Mouse (Mus musculus) brown adipose tissue, adult 24 weeks (tissue): ENCODE results near the gene Eif2s3x. TPM values are rescaled to one million over a fixed set of nuclear protein-coding genes. Genes with fewer than 3 reads are reported as not detected.
"Not testable (repeated sequence)": the region's sequence is repeated elsewhere in the genome, so short reads cannot be mapped to it uniquely, and the experiment has no call there.

Experiments
- H3K27ac ChIP-seq: fragments of 200-500 bp; replicated peaks from 2 replicates; pipeline ENCODE4 v1.5.1; 2012; ENCODE audit warnings: low read depth, mild to moderate bottlenecking, low read length
- H3K4me1 ChIP-seq: fragments of 200-500 bp; 2 replicates; pipeline ENCODE4 v1.6.1; 2012; ENCODE audit warnings: low read length, mixed read lengths; ENCODE audit not compliant: control insufficient read depth, insufficient read depth, insufficient read length
- H3K4me3 ChIP-seq: fragments of 200-500 bp; 2 replicates; pipeline ENCODE4 v1.5.1; 2012; ENCODE audit warnings: low read depth, mild to moderate bottlenecking, low read length, moderate library complexity; ENCODE audit not compliant: insufficient read depth
- polyA plus RNA-seq: library from polyadenylated mRNA; stranded (reverse); fragments of >200 nt; gene quantifications from 2 replicates; pipeline ENCODE4 v1.2.4, GENCODE M21; 2012; ENCODE audit not compliant: missing spikeins, insufficient read depth, insufficient read length

Gene Eif2s3x
- 81.5 and 82.8 TPM in 2 replicates for polyA plus RNA-seq

DNA sequence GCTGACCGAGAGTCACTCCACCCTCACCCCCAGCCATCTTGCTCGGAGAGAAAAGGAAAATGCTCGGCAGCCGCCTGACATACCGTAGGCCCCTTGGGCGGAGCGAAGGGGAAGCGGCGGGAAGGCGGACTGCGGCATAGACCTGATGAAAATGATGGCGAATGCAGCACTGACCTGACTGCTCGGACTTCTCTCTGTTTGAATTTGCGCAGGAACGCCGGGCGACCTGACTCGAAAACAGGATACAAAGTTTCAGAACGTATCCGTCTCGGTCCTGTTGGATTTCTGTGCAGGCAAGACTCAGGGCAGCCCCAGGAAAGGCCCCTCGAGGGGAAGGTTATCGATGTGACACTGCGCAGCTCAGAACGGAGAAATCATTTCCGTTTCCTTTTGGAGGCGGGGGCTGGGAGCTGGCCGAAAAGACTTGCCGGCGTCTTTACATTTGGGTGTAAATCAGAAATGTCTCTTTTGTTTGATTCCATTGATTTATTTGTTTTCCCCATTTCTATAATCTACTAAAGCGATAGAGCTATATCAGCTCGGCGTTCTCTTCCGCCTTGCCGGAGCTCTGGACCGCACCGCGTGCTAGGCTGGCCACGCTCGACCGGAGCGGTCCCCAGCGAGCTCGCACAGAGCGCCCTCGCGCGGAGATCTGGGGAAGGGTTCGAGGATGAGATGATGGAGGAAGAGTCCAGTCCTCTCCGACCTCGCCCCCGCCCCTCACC is at the start of gene Eif2s3x:
Eif2s3x (minus strand) TSS at position 266 of the 725 bp plus-strand sequence.
- peak within 1 kb of the TSS; percentile 98 for H3K27ac ChIP-seq
- no peaks in the 10 kb centered on the region for H3K4me1 ChIP-seq
- H3K4me3 ChIP-seq, result peak within 1 kb of the TSS; percentile 98

DNA sequence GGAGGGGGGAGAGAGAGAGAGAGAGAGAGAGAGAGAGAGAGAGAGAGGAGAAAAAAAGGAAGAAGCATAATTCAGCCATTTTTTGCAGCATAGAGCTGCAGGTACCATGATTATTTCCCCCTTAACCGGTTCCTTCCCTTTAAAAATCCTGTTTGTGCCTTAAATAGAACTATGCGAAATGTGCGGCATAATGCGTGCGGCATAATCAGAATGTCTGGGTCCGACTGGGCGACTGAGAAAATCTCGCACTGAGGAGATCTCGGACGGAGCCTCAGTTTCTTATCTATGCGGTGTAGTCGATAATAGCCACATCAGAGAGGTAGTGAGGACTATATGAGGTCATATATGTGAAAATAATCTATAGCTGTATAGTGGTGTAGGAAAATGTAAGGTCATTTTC is 22.9 kb upstream of the Eif2s3x start:
- peak overlapping the region; percentile 96 for H3K4me3 ChIP-seq
- no peaks in the 10 kb centered on the region for H3K4me1 ChIP-seq
- H3K27ac ChIP-seq, result no peak overlapping the region

DNA sequence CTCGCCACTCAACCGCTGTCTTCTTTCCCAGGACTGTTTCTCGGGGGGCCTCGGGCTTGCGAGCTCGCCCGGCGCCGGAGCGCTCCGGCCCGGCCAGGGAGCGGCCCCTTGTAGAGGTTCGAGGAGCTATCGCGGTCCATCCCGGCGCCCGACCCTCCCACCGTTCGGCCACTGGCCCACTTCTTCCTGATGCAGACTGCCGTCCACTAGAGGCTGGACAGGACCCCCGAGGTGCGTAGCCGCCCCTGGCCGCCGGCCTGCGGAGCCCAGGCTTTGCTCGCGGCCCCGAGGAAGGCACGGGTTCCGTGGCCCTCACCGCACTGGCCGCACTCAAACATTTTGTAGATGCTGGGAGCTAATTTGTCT is 22.5 kb upstream of the Eif2s3x start:
- H3K4me3 ChIP-seq, result peak overlapping the region; percentile 96
- no peaks in the 10 kb centered on the region for H3K4me1 ChIP-seq
- H3K27ac ChIP-seq, result peak overlapping the region; percentile 60; the same call in 1 of the 2 replicates

DNA sequence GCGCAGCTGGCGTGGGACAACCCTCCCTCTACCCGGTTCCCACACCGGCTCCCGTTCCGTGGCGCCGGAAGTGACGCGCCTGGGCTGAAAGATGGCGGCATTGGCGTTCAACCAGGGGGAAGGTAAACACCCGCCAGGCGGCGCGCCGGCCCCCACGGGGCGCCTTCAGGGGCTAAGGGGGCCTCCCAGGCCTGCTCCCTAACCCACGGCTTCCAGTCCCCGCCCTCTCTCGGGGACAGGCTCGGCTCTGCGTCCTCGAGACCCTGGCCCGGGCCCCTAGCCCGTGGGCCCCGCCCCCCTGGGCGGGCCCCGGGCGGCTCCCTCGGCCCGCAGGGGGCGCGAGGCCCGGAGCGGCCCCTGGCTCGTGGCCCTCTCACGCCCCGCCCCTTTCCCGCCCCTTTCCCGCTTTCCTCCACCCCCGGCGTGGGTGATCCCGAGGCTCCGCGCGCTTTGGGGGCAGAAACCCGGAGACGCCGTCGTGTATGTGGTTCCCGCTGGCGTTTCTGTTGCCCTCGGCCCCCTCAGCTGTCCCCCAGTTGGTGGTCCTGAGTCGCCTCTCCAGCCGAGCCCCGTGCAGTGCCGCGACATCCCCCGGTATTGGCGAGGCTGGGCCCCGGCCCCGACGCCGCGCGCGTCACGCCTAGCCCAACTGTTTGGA is 22.0 kb upstream of the Eif2s3x start, which contains the start of gene Klhl15:
Klhl15 (plus strand) TSS at position 68 of the 658 bp plus-strand sequence.
- Histone ChIP-seq H3K27ac (peak within 1 kb of the TSS; percentile 95), H3K4me3 (peak within 1 kb of the TSS; percentile 96), H3K4me1 (no peaks in the 10 kb centered on the region)

DNA sequence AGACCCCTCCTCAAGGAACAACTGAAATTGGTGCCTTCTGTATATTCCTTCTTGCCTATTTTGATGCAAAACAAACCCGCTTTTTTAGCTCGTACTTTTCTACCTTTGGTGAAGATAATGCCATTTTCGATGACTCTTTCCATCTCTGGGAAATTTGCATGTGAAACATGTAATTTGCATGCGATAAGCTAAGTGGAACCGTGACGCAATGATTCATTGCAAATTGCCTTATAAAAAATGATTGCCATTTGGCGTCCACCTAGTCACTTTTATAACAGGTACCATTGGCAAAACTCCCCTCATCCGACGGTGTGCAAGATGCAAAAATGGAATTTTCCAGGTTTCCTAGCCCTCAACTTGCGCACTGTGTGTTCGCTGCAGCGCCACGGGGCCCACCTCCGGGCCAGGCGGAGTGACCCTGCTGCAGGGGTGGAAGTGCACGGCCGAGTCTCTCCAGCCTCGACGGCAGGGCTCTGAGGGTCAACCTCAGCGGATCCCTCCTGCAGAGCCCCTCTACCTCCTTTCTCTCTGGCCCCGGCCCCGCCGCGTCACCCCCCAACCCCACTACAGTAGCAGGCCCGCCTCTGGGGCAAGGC is 21.4 kb upstream of the Eif2s3x start:
- no peaks in the 10 kb centered on the region for H3K4me1 ChIP-seq
- H3K27ac ChIP-seq, result no peak overlapping the region
- H3K4me3 ChIP-seq, result peak overlapping the region; percentile 88

DNA sequence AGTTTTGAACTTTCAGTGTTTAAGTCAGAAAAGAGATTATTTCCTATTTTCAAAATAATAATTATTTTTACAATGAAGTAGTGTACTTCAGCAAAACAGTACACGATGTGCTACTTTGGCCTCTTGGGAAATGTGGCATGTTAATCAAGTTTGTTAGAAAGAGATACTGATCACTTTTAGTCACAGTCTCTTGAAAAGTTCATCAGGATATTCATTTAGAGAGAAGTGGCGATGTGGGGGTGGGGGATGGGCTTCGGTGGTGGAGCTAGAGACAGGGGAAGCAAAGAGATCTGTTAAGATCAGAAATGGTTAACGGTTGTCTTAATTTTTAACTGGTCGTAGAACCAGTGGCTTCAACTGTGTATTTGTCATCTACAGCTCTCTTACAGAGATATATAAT is 20.8 kb upstream of the Eif2s3x start:
- no peak overlapping the region; the same call in 1 of the 2 replicates for H3K4me3 ChIP-seq
- H3K4me1 ChIP-seq, result no peaks in the 10 kb centered on the region
- H3K27ac ChIP-seq, result no peak overlapping the region

DNA sequence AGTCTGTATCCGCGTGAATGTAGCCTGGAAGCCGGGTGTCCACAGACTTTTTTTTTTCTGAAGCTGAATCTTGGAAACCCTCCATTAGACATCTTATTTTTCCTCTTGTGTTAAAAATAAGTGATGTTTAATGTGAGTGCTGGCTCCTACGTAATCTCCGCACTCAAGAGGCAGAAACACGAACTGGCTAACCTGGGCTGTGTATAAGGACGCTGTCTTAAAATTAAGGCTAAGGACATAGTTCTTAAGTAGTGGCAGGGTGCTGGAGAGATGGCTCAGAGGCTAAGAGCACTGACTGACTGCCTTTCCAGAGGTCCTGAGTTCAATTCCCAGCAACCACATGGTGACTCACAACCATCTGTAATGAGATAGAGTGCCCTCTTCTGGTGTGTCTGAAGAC is 722 bp upstream of the Eif2s3x start:
- Histone ChIP-seq H3K4me3 (peak overlapping the region; percentile 98; the same call in 1 of the 2 replicates), H3K27ac (no peak overlapping the region), H3K4me1 (no peaks in the 10 kb centered on the region)

DNA sequence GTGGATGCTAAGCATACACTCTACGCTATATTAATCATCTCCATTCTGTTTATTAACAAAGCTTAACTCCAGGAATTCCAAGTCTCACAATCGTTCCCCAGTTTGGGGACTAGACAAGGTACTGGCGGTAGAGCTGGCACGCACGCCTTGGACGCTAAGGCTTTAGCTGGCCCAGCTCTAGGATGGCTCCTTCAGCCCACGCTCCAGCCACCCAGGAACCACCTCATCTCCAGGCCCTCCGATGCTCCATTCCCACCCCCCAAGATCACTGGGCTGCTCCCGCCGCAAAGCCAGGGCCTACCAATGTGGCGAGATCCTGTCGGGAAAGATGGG is 432 bp downstream of the Eif2s3x start:
- H3K27ac ChIP-seq, result peak overlapping the region; percentile 81

DNA sequence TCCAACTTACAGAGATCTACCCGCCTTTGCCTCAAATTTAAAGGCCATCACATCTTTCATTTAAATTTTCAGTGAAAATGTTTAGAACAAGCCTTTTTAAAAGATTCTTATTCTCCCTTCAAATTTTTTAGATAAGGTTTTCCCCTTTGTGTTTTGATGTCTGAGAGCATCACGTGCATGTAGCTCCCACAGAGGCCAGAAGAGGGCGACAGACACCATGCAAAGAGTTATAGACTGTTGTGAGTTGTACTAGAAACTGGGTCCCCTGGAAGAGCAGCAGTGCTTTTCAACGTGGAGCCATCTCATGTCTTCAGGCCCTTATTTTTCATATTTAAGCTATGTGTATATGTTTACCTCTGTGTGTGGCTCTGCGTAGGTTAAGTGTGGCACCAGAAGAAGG is 14.9 kb downstream of the Eif2s3x start:
- Histone ChIP-seq H3K4me1 (no peaks in the 10 kb centered on the region), H3K27ac (no peak overlapping the region), H3K4me3 (no peak overlapping the region)

More for the DNA sequence above, 432 bp downstream of the Eif2s3x start:
- Histone ChIP-seq H3K4me1 (no peaks in the 10 kb centered on the region), H3K4me3 (peak overlapping the region; percentile 98)

DNA sequence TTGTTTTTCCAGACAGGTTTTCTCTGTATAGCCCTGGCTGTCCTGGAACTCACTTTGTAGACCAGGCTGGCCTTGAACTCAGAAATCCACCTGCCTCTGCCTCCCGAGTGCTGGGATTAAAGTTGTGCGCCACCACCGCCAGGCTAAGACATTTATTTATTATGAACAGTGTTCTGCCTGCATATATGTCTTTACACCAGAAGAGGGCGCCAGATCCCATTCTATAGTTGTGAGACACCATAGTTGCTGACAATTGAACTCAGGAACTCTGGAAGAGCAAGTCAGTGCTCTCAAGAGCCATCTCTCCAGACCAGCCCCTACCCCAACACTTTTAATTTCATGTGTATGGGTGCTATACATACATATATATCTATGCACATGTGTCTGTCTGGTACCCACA is 18.8 kb downstream of the Eif2s3x start:
- not testable (repeated sequence) for H3K4me1 ChIP-seq, H3K27ac ChIP-seq, H3K4me3 ChIP-seq

DNA sequence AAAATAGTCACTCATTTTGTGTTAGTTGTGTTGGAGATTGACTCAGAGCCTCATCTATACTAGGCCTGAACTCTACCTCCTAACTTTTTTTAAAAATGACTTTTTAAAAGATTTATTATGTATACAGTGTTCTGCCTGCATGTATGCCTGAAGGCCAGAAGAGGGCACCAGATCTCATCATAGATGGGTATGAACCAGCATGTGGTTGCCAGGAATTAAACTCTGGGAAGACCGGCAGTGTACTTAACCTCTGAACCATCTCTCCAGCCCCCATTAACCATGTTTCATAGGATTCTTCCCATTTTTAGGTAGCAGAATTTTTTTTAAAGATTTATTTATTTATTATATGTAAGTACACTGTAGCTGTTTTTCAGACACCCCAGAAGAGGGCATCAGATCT is 27.5 kb downstream of the Eif2s3x start:
- H3K4me3 ChIP-seq, result no peak overlapping the region
- H3K4me1 ChIP-seq, result no peaks in the 10 kb centered on the region
- no peak overlapping the region for H3K27ac ChIP-seq

DNA sequence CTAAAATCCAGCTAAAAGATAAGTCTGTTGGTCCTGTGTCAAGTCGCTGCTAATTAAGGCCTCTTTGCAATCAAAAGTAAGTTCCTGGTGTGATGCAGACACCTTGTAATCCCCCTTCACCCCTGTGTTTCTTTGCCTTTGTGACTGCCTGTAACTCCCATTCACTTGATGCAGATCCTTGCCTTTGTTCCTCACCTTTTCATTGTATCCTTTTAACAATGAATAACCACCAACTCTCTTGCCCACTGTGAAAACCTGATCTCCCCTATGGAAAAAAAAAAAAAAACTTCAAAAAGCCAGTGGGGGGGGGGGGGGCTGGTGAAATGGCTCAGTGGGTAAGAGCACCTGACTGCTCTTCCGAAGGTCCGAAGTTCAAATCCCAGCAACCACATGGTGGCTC is 28.8 kb downstream of the Eif2s3x start:
- no peak overlapping the region for H3K27ac ChIP-seq
- H3K4me3 ChIP-seq, result no peak overlapping the region
- no peaks in the 10 kb centered on the region for H3K4me1 ChIP-seq

DNA sequence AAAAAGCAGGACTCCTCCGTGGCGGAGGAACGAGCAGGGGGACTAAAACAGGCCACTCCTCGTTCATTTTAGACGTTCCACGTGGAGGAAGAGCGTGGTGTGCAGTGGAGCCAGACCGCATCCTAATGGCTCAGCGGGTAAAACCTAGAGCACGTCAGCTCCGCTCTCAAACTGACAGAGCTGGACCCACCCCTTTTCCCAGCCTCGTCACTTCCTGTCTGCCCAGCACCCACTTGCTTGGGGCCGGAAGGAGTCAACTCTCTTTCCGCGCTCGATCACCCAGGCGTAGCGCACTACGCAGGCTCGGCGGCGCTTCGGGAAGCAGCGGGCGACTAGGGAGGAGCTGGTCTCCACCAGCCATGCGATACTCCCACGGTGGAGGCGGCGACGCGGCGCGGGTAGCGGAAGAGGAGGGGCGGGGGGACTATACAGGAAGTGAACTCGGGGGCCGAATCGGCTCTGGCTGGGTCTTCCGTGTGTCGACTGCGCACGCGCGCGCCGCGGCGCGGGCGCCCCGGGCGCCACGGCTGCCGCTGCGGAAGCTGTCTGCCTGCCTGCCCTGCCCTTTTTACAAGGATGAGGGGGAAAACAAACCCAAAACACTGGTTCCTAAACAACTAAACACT is 34.8 kb downstream of the Eif2s3x start:
- peak overlapping the region; percentile 98 for H3K27ac ChIP-seq
- peak overlapping the region; percentile 67 for H3K4me3 ChIP-seq
- H3K4me1 ChIP-seq, result no peaks in the 10 kb centered on the region

DNA sequence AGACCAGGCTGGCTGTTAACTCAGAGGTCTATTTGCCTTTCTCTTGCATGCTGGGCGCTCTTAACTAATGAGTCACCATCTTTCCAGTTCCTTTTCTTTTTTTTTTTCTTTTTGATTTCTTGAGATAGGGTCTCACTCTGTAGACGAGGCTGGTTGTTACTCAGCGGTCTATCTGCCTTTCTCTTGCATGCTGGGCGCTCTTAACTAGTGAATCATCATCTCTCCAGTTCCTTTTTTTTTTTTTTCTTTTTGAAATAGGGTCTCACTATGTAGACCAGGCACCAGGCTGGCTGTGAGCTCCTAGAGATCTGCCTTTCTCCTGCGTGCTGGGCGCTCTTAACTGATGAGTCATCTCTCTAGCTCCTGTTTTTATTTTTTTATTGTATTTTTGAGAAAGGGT is 43.3 kb downstream of the Eif2s3x start:
- H3K4me3 ChIP-seq, result no peak overlapping the region
- no peaks in the 10 kb centered on the region for H3K4me1 ChIP-seq
- no peak overlapping the region for H3K27ac ChIP-seq

DNA sequence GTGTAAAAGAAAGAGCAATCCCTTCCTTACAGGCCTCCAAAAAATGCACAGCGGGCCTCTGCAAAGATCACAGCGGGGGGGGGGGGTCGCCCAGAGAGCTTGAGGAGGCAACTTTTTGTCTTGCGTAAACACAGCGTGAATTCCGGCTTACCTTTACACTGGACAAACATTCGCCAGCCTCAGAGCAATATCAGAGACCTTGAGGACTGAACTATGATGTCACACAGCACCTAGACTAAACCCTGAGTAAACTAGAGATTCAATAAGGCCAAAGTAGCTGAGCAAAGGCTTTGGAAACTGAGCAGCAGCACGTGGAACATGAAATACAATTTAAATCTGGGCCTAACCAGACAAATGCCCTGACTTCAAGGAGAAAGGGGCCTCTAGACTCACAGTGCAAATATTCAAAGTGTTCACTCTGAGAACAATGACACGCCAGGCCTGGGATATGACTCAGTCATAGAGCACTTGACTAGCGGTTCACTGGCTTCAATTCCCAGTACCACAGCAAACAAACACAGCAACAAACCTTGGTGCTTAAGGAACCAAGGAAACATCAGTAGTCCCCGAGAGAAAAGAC is 60.3 kb downstream of the Eif2s3x start:
- no peak overlapping the region for H3K4me3 ChIP-seq
- no peak overlapping the region for H3K27ac ChIP-seq
- H3K4me1 ChIP-seq, result no peaks in the 10 kb centered on the region
